ENCODE assay signal across 8 mouse cellular contexts in the genomic region with DNA sequence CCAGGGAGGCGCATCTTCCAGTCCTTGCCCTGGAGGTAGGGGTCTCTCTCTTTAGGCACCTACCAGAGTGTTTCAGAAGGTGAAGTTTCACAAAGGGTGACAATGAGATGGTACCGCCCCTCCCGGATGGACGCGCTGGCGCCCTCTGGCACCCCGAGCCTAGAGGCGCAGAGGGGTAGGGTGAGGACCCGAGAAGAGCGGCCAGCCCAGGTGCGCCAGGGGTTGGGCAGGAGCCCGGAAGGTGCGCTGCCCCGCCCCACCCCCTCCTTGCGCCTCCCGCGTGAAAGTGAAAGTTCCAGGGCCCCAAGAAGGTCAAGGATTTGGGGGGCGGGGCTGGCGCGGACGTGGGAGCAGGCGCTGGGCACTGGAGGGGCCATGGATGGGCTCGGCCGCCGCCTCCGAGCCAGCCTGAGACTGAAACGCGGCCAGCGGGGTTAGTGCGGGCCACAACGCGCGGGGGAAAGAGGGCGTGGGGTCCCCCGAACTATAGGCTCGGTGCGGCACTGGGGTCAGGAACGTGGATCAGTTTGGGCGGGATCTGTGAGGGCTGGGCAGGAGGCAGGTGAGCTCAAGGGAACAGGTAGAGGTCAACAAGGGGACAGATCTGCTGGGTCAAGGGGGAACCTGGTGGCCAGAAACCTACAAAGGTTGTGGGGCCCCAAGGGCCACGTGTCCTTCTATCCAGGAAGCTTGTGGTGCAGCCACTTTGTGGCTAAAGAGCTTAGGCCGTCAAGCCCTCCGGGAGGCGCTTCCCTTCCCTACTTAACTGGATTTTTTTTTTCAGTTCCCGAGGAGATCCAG. TPM values are rescaled to one million over a fixed set of nuclear protein-coding genes. Genes with fewer than 3 reads are reported as not detected.
DNase-seq lines count a peak whose midpoint lies in the region; ATAC-seq and TF ChIP-seq lines count a peak whose summit lies in the region.

A gene (plus strand): TSS at position 125 of the 801 bp plus-strand sequence.

- H3K4me2 ChIP-seq in hindbrain, embryonic 11.5 days (replicated peaks; ENCODE audit: low read depth, low read length) = peak within 1 kb of the TSS; percentile 98
- H3K4me2 ChIP-seq in limb, embryonic 14.5 days (replicated peaks; ENCODE audit: low read depth, low read length, severe bottlenecking) = peak within 1 kb of the TSS; percentile 90
- H3K4me2 ChIP-seq in midbrain, embryonic 15.5 days = peak within 1 kb of the TSS; percentile 91

- no peaks in the 10 kb centered on the region for H3K27me3 ChIP-seq in hindbrain, embryonic 11.5 days (ENCODE audit: control insufficient read depth, insufficient read depth, low read length)
- H3K27me3 ChIP-seq in limb, embryonic 14.5 days (ENCODE audit: control insufficient read depth, insufficient read depth, low read length) = 0 out of 2 replicates have a peak, but pooled peaks cover 6% of the 10 kb centered on the region
- H3K27me3 ChIP-seq in midbrain, embryonic 15.5 days (replicated peaks) = peaks cover 11% of the 10 kb centered on the region

- 2% methylated on average over 42 of the region's 44 CpGs for WGBS in hindbrain, embryonic 11.5 days
- WGBS in limb, embryonic 14.5 days = 2% methylated on average over 41 of the region's 44 CpGs
- WGBS in midbrain, embryonic 15.5 days = 1% methylated on average over 44 of the region's 44 CpGs

- no peaks in the 10 kb centered on the region for H3K36me3 ChIP-seq in hindbrain, embryonic 11.5 days (ENCODE audit: control insufficient read depth, insufficient read depth, low read length)
- no peaks in the 10 kb centered on the region for H3K36me3 ChIP-seq in limb, embryonic 14.5 days (ENCODE audit: control insufficient read depth, insufficient read depth, low read length)
- H3K36me3 ChIP-seq in midbrain, embryonic 15.5 days (replicated peaks) = no peaks in the 10 kb centered on the region

- peaks cover 3% of the 10 kb centered on the region; the same call in 1 of the 2 replicates for H3K4me1 ChIP-seq in hindbrain, embryonic 11.5 days (replicated peaks; ENCODE audit: control insufficient read depth, insufficient read depth, low read length)
- H3K4me1 ChIP-seq in limb, embryonic 14.5 days (ENCODE audit: control insufficient read depth, insufficient read depth, low read length) = no peaks in the 10 kb centered on the region
- H3K4me1 ChIP-seq in midbrain, embryonic 15.5 days = peaks cover 9% of the 10 kb centered on the region; the same call in 1 of the 2 replicates

- peak; percentile 78 for ATAC-seq in hindbrain, embryonic 11.5 days (ENCODE audit: low FRiP score)
- 0 out of 2 replicates have a peak, but pooled peaks have one; percentile 23 for ATAC-seq in limb, embryonic 14.5 days (ENCODE audit: low FRiP score, low read depth)
- ATAC-seq in midbrain, embryonic 15.5 days (replicated peaks) = peak; percentile 81

- no peak within 1 kb of the TSS for H3K27ac ChIP-seq in left cerebral cortex, adult 2 months
- no peak within 1 kb of the TSS for H3K27ac ChIP-seq in hindbrain, embryonic 11.5 days (ENCODE audit: low read depth, low read length)
- no peak within 1 kb of the TSS for H3K27ac ChIP-seq in limb, embryonic 14.5 days (replicated peaks; ENCODE audit: low read depth, low read length)
- H3K27ac ChIP-seq in midbrain, embryonic 15.5 days = no peak within 1 kb of the TSS

- intact Hi-C loops in left cerebral cortex, adult 2 months (cut with DNase I) = no loop called here
- intact Hi-C loops in left cerebral cortex, postnatal 25 days (cut with DNase I) = no loop called here

- H3K9me3 ChIP-seq in hindbrain, embryonic 11.5 days (ENCODE audit: control insufficient read depth, low read length) = no peaks in the 10 kb centered on the region
- no peaks in the 10 kb centered on the region for H3K9me3 ChIP-seq in limb, embryonic 14.5 days (ENCODE audit: control insufficient read depth, low read length)
- no peaks in the 10 kb centered on the region for H3K9me3 ChIP-seq in midbrain, embryonic 15.5 days

- no peak; the same call in none of the 2 replicates for TF ChIP-seq CTCF in left cerebral cortex, adult 2 months (IDR thresholded peaks at IDR 0.05)

- TF ChIP-seq POLR2A in limb, embryonic 14.5 days (IDR thresholded peaks at IDR 0.05; ENCODE audit: borderline replicate concordance, extremely low read depth, insufficient read depth, insufficient read length) = no peak

- peak within 1 kb of the TSS; percentile 62 for H3K4me3 ChIP-seq in left cerebral cortex, adult 2 months
- peak within 1 kb of the TSS; percentile 56 for H3K4me3 ChIP-seq in hindbrain, embryonic 11.5 days (ENCODE audit: low read depth, low read length)
- peak within 1 kb of the TSS; percentile 58 for H3K4me3 ChIP-seq in limb, embryonic 14.5 days (replicated peaks; ENCODE audit: low read length)
- H3K4me3 ChIP-seq in midbrain, embryonic 15.5 days = peak within 1 kb of the TSS; percentile 47

- peak within 1 kb of the TSS; percentile 65 for H3K9ac ChIP-seq in hindbrain, embryonic 11.5 days (ENCODE audit: low read depth, low read length)
- H3K9ac ChIP-seq in limb, embryonic 14.5 days (ENCODE audit: low read depth, low read length, severe bottlenecking) = peak within 1 kb of the TSS; percentile 65
- H3K9ac ChIP-seq in midbrain, embryonic 15.5 days = peak within 1 kb of the TSS; percentile 41

- no peak for DNase-seq in left cerebral cortex, adult 2 months (ENCODE audit: extremely low spot score in 1 of 2, low spot score in 2 of 2)
- DNase-seq in left cerebral cortex, postnatal 25 days (ENCODE audit: low spot score in 2 of 2) = no peak
- DNase-seq in embryo, embryonic 9.5 days (ENCODE audit: extremely low spot score) = peak; percentile 26
- peak; percentile 39 for DNase-seq in hindbrain, embryonic 11.5 days (ENCODE audit: low spot score)
- DNase-seq in limb, embryonic 14.5 days (ENCODE audit: low spot score) = no peak
- peak; percentile 68 for DNase-seq in testis, postnatal 10 days (ENCODE audit: low spot score)
- no peak for DNase-seq in left cerebral cortex, adult 18-20 months (ENCODE audit: low spot score in 2 of 2)

RNA-seq across cellular contexts. Expression of the gene that starts here (rescaled TPM):
- total RNA-seq in left cerebral cortex, adult 2 months (2021) = under 1 TPM; 0.14 to 0.20 TPM
- total RNA-seq in left cerebral cortex, postnatal 25 days (2021) = under 1 TPM in 1 of 2 experiments, not detected in 1; 0.44 TPM
- 0.29 and 0.77 TPM in 2 replicates for polyA plus RNA-seq in hindbrain, embryonic 11.5 days (2014; fragmentation: Nextera tagmentation; extraction: Ambion mirVana)
- polyA plus RNA-seq in limb, embryonic 14.5 days (2012; rRNA removed) = 3.0 and 3.5 TPM in 2 replicates
- 5.9 and 7.5 TPM in 2 replicates for polyA plus RNA-seq in limb, embryonic 14.5 days (2014; fragmentation: Nextera tagmentation; extraction: Ambion mirVana)
- 0.67 and 0.78 TPM in 2 replicates for polyA plus RNA-seq in midbrain, embryonic 15.5 days (2015; fragmentation: Nextera tagmentation; extraction: Ambion mirVana)
- under 1 TPM; 0.30 to 0.70 TPM for total RNA-seq in left cerebral cortex, adult 18-20 months (2021)

Comparison
In these comparisons a context has a peak if more than half of its experiments do, and no peak if none do; other contexts are left out.
1. Peak in DNase-seq, ATAC-seq, H3K4me3 ChIP-seq, H3K9ac ChIP-seq and H3K4me2 ChIP-seq in hindbrain, embryonic 11.5 days; RNA of the gene not detected or under 1 TPM.
2. Peak in ATAC-seq, H3K4me3 ChIP-seq, H3K9ac ChIP-seq and H3K4me2 ChIP-seq in midbrain, embryonic 15.5 days; RNA of the gene not detected or under 1 TPM.
3. DNase-seq: peak in embryo, embryonic 9.5 days (single experiment) and testis, postnatal 10 days (single experiment); none in left cerebral cortex, adult 2 months (0 of 2), left cerebral cortex, postnatal 25 days (0 of 2), limb, embryonic 14.5 days (single experiment) and left cerebral cortex, adult 18-20 months (0 of 2).
4. ATAC-seq: peak in every context shown above with its lines; median percentile 81 in midbrain, embryonic 15.5 days; 78 in hindbrain, embryonic 11.5 days; 23 in limb, embryonic 14.5 days.
5. Peak in every context shown above with its lines, with median percentiles within 50 percentile points of each other: H3K4me3 ChIP-seq, H3K4me2 ChIP-seq and H3K9ac ChIP-seq.